Mouse (Mus musculus) megakaryocyte, embryonic 14.5 days (primary cell): ENCODE data around the gene Slc16a2.

Experiments
- FLI1 ChIP-seq: IDR thresholded peaks from 2 replicates; pipeline ENCODE4 v1.6.1; 2012; ENCODE audit warnings: low read length, inconsistent platforms, mixed read lengths
- GATA1 ChIP-seq: IDR thresholded peaks from 3 replicates; pipeline ENCODE4 v1.6.1; 2012; ENCODE audit warnings: mixed read lengths, low read length, inconsistent platforms, borderline replicate concordance

DNA sequence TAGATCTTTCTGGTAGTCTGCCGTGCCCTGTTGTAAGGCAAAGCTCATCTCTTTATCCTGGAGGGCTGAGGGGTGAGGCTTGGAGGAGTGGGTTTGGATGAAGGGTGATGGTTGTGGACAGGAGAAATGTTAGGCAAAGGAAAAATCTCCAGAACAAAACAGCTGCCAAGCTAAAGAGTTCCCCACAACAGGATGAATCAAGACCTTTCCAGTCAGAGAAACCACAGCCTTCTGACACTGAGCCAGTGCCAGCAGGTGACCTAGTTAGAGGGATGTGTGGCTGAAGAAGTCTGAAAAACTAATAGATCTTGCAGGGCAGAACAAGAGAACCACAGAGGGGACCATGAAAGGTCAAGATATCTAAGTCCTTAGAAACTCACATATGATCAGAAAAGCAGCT lies 24.8 kb downstream of the Slc16a2 start:
- TF ChIP-seq GATA1 (no peak), FLI1 (no peak)
